Mouse (Mus musculus) spleen, postnatal 10 days (tissue): ENCODE measurements around the gene 4930442H23Rik.
"Not testable (repeated sequence)": the region's sequence is repeated elsewhere in the genome, so short reads cannot be mapped to it uniquely, and the experiment has no call there.

ENCODE experiments used
- DNase-seq, 2 experiments: peaks; one replicate each; pipeline ENCODE4 v3.0.0; 2021 to 2022; ENCODE audit warnings: low spot score in 2 of 2

4930442H23Rik gene

DNA sequence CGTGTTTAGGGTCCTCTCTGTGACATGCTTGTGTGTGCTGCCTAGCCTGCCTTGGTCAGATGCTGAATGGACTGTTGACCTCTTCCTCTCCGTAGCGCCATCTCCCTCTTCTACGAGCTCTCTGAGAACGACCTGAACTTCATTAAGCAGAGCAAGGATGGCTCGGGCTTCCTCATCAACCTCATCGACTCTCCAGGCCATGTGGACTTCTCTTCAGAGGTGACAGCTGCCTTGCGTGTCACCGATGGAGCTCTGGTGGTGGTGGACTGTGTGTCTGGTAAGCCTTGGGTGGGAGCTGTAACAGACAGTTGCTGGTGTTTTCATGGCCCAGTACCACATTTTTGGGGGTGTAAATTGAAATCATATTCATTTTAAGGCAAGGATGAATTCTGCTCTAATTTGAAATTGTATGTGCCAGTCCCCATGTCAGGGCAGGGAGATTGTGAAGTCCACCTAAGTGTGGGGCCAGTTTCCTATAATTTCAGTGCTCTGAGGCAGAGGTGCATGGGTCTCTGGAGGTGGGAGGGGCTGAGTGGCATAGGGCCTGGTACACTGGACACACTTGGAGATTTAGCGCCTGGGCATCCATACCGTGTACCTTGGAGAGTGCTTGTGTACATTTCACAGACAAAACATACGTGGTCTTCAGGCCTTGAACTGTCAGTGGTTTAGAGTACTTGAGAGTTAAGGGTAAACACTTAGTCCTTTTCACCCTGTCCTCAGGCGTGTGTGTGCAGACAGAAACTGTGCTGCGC is 5.5 kb downstream of the 4930442H23Rik start:
- no peak for DNase-seq

DNA sequence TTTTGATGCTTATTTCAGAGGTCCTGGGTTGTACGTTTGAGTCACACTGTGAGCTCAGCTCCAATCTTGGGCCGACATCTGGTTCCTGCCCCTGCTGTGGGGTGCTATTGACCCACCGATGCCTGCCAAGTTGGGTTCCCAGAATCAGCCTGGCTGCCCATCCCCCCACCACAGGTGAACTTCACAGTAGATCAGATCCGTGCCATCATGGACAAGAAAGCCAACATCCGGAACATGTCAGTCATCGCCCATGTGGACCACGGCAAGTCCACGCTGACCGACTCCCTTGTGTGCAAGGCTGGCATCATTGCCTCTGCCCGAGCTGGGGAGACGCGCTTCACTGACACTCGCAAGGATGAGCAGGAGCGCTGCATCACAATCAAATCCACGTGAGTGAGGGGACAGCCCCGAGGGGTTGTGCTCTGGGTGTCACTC is 6.1 kb downstream of the 4930442H23Rik start:
- DNase-seq: peak; percentile 55 to 62

DNA sequence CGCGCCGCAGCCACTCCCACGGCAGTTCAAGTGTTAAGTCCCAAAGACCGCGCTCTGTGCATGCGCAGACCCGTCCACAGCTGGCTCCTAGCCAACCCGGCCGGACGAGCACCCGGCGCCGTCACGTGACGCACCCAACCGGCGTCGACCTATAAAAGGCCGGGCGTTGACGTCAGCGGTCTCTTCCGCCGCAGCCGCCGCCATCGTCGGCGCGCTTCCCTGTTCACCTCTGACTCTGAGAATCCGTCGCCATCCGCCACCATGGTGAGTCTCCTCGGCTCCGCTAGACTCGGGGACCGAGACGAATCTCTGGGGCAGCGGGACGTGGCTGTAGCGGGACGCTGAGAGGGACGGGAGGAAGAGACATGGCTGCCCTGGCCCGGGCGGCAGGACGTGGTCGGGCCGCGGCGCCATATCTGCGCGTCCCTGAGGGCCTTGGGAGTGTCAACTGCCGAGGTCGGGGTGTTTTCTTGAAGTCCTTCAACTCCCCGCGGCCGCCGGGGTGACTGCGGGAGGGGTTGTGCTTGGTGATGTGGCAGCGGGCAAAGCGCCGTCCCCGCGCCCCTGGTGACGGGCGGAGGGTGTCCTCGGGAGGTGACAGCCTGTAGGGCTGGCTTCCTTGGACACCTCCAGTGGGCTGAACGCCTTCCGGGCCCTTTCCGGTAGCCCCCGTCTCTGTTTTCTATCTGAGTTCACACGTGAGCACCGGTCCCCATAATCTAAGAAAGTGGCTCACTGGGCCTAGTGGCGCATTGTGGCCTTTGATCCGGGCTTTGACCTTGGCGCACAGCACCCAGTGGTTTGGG is 7.0 kb downstream of the 4930442H23Rik start, which contains the start of gene Eef2:
Eef2 (plus strand) TSS at position 166 of the 806 bp plus-strand sequence.
- peak; percentile 99 to 100 for DNase-seq

DNA sequence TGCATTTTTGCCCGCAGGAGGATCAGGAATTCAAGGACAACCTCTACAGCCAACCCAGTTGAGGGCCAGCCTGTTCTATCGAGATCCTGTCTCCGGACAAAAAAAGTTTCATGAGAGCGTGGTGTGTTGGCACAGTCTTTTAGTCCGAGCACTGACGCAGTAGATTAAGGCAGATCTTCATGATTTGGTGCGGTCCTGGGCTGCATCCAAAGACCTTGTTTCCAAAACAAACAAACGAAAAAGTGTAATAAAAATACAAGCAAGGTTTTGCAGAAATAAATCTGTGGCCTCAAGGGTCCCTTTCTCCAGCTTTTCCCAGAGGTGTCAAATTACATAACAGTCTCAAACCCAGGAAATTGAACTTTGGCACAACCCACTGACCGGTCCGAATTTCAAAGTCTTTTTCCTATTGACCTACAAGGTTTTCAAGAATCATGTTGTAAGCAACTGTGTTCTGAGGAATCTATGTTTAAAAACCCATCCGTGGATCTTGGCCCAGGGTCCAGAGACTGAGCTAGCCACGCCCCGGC is 7.6 kb downstream of the 4930442H23Rik start:
- no peak for DNase-seq

DNA sequence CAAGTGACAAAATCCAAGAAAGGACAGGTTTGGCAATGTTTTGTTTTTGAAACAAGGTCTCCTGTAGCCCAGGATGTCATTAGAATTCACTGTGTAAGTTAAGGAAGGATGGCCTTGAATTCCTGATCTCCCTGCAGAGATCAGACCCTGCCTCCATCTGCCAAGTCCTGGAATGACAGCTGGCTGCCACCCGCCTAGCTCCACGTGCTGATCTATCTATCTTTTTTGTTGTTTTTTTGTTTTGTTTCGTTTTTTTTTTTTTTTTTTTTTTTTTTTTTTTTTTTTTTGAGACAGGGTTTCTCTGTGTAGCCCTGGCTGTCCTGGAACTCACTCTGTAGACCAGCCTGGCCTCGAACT is 8.3 kb downstream of the 4930442H23Rik start:
- DNase-seq: not testable (repeated sequence)

DNA sequence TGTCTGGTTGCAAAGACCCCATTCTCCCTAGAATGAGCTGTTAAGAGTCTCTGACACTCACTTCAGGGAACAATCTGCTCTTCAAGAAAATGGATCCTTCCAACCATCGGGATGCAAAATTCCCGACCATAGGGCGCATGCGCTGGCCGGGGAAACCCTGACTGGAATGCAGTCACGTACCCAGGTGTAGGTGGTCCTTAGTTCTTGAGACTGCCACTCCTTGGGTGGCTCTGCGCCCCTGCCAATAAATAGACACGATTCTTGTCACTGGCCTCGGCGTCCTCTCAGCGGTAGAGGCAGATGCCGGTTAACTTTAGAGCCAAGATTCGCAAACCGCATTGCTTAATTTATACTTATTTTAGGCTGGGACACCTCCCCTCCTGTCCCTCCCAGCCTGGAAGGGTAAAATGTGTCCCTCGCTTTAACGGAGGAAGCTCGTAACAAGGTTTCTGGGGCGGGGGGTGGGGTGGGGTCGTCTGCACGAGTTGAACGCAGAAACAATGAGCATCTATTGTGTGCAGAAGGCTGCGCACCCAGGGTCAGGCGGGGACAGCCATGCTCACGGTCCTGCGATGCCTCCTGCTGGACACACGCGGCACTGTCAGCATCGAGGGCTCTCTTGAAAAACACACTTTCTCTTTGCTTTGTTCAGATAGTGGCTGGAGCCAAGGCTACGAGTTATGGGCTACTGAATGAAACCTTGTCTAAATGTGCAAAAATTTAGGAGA is 8.9 kb downstream of the 4930442H23Rik start:
- DNase-seq: peak; percentile 91 to 93

DNA sequence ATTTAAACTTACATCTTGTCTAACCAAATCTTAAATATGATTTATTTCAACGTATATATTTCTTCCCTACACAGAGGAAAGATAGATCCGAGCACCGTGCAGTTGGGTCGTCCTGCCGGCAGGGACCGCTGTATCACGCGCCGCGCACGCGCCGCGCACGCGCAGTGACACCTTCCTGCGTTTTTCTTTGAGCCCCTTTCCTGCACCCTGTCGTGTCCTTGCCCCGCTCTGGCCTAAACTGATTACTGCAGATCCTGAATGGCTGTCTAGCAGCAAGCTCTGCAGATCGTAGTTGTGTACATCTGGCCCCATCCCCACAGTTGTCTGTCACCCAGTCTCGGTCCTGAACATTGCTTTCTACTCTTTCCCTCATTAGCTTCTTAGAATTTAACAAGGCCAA is 10.5 kb downstream of the 4930442H23Rik start:
- peak; percentile 78 to 89 for DNase-seq

DNA sequence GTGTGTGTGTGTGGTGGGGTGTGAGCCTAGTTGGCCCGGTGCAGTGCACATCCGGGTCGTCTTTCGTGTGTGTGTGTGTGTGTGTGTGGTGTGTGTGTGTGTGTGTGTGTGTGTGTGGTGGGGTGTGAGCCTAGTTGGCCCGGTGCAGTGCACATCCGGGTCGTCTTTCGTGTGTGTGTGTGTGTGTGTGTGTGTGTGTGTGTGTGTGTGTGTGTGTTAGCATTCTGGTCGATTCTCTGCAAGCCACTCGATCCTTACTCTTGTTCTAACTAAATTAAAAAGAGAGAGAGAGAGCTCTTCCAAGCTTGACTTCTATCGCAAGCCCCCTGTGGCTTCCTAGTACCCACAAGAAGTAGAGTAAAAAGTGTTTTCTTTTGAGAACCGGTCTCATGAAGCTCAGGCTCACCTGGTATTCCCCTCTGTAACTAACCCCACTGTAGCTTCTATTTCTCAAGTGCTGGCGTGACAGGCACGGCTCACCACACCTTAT is 14.2 kb downstream of the 4930442H23Rik start:
- peak in 1 of 2 experiments; percentile 53 for DNase-seq

DNA sequence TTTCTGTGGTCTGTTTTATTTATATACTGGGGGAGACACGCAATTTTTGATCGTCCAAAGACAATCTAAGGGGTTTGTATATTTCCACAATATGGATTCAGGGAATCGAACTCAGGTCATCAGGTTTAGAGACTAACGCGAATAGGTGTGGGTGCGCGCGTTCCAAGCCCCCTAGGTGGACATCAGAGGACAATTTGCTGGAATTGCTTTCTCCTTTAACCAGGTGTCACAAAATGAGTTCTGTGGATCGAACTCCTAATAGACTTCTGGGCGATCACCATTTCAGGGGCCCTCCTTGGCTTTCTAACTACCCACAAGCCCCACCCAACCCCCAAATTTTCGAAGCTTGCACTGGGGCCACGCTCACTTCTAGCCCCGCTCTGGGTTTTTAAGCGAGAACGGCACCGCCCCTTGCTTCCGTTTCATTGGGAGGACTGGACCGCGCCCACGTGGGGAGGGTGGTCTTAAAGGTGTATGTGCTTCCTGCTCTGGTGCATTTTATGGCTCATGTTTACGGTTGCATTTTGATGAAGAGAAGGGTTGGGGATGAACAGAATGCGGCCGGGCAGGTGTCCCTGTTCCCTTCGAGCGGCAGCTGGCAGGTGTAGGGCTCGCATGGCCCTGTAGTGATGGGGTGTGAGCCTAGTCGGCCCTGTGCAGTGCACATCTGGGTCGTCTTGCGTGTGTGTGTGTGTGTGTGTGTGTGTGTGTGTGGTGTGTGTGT is 15.0 kb downstream of the 4930442H23Rik start:
- peak; percentile 79 to 92 for DNase-seq

DNA sequence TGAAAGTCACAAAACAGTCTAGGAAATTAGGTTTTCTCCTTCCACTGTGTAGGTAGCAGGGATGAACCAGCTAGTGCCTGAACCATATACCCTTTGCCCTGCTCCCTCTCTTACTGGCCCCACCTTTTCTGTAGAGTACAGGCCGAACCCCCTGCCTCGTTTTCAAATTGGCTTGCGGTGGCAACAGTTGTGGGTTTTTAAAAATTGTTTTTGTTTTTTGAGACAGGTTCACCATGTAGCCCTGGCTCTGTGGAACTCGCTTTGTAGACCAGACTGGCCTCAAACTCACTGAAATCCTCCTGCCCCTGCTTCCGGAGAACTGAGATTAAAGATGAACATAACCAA is 15.6 kb downstream of the 4930442H23Rik start:
- no peak for DNase-seq

DNA sequence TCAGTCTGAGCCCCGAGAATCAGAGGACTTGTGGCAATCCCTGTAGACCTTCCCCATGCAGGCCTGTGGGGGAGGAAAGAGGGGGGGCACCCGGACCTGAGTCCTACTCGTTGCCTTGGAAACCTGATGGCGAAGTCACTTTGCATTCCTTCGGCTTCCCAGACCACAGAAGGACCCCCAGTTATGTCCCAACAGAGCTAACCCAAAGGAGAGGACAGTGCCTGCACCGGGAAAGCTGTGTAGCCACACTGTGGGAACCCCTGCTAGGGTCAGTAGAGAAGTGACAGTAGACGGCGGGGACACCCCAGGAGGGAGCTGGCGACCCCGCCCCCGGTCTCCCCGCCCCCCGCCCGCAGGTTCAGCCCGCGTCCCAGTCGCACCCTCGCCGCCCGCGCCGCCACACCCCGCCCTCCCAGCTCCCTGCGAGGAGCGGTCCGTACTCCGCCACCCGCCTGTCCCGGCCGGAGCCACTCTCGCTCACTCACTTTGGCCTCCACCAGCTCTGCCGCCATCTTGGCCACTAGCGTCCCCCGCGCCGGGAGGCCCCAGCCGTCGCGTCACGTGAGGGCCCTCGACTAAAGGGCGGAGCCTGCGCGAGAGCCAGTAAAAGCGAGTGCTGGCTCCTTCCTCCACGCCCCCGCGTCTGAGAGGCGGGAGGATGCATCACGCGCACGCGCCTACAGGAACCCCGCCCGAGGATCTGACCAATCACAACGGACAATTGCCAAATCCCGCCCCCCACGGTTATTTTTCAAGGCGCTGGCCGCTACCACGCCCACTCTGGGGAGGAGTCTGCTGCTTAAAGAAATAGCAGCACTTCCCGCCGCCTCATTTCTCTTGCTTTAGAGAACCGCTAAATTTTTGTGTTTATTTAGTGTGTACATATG is 16.2 kb downstream of the 4930442H23Rik start, which contains the start of gene Pias4:
Pias4 (minus strand) TSS at position 724 of the 887 bp plus-strand sequence.
- peak; percentile 100 for DNase-seq

DNA sequence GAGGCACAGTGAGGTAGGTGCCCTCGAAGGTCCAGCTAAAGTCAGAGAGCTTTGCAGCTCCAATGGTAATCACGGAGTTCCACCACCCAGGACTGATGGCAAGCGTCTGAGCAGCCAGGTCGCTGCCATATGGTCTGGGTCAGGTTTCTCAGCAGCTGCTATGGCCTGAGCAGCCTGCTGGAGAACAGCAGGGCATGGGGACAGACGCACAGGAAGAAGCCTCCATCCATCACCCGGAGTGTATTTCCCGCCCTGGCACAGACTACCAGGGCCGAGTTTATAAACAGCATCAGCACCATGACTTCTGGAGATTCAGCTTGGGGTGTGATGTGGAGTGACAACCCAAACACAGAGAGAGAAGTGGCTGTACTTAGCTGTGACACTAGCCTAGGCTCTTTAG is 18.5 kb downstream of the 4930442H23Rik start:
- DNase-seq: no peak

DNA sequence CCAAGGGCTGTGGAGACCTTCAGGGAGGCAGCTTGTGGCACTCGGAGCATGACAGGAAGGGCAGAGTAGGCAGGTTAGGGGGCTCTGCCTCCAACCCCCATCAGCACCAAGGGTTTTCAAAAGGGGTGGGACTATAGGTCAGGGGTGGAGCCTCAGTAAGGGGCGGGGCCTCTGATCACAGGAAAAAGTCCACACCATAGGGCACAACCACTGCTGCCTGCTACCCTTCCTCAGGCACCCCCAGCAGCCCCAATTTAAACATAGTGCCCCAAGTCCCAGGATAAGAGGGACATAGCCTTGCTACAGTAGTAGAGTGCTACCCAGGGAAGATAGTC is 21.4 kb downstream of the 4930442H23Rik start:
- peak in 1 of 2 experiments; percentile 74 for DNase-seq

DNA sequence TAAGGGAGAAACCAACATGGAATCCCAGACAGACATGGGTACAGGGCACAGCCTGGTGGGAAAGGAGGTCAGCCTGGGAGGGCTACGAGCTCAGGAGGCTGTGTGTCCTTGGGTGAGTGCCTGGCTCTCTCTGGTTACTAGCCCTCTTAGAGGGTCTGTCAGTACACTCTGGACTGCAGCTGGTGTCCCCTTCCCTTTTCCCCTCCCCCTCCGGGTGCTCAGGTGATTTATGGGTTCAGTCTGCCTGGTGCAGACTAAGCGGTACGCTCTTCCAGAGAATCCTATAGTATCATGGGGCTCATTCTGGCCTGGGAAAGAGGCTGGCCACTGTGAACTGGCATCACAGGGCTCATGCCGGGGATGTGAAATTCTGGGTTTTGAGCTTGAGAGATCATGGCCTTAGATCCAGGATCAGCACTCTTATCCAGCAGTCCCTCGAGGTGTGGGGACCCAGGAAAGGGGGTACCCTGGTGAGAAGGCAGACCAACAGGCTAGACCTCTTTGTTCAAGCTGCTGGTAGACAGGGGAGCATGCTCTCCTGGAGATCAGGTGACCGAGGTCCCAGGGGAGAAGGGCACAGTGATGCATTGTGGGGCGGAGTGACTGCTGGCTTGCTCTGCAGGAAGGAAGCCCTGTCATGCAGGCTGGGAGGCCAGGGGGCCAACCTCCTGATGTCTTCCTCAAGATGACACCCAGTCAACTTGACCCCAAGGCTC is 21.9 kb downstream of the 4930442H23Rik start:
- peak in 1 of 2 experiments; percentile 88 for DNase-seq

DNA sequence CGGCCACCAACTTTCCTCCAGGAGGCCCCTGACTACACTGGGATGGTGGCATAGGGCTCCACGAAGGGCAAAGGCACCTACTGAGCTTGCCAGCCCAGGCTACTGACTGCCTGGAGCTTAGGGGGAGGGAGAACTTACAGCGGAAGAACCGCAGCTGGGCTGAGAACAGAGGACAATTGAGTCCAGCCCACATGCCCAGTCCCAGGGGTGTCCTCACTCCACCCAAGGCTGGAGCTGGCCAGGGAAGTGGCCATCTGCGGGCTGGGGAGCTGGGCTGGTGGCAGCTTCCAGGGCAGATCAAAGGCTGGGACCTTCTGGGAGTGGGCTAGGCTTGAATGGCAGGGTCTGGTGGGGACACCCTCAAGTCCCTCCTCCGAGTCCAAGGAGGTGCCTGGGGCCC is 28.9 kb downstream of the 4930442H23Rik start:
- no peak for DNase-seq

DNA sequence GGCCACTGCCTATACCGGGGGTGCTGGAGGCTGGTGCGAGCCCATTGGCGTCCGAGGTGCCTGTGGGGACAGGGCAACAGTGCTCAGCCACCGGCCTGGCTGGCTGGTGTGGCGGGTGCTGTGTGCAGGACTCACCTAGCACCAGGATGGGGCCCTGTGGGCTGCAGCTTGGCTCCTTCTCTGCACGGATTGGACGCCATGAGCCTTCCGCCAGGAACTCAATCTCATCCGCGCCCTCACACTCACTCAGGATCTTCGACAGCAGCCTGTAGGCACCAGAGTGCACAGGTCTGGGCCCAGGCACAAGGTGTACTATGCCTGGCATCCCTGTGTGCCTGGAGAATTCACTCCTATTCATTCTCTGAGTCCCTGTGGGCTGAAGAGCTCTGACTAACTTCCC is 29.3 kb downstream of the 4930442H23Rik start:
- DNase-seq: no peak

DNA sequence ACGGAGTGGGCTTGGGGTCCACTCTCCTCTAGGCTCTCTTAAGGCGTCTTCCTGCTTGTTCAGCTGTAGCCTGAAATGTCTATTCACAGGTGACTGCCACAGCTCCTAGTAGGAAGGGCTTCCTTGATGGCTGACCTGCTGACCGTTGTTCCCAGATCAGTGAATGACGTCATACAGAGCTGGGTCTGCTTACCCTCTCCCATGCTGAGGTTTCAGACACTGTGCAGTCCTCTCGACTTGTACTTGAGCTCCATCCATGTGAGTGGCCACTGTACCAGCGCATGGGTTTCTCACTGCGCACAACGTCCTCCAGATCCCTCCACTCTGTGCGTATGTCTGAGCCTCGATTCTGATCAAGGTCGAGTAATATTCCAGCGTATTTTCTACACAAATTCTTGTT is 31.0 kb downstream of the 4930442H23Rik start:
- DNase-seq: no peak

DNA sequence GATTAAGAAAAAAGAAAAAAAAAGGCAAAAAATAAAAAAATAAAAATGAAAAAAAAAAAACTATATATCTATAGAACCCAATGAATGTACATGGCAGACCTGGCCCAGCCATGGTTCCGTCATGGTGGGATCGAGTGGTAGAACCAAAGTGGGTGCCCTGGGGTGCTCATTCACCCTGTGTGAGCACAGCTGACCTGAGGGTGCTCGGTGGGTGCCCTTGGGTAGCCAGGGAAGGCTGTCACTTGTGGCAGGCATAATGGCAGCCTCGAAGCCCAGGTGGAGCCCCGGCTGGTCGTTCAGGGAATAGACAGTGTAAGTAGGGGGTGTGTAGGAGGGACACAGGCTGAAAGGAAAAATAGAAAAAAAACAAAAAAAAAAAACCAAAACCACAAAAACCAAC is 32.4 kb downstream of the 4930442H23Rik start:
- DNase-seq: no peak

DNA sequence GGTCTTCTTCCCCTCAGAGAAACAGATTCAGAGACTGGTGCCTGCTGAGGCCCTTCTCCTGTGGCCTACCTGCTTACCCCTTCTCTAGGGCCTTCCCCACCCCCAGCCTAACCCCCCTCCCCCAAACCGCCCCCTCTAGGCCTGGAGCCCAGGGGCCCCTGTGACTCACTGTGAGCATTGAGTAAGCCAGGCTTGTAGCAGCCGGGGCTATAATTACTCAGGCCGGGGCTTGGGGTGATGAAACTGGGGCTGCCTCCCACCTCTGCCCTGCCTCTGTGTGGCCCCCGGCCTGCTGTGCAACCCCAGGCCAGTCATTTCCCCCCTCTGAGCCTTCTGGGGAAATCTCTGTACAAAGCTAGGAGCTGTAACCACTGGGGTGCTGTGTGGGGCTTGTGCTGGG is 37.4 kb downstream of the 4930442H23Rik start:
- DNase-seq: no peak

DNA sequence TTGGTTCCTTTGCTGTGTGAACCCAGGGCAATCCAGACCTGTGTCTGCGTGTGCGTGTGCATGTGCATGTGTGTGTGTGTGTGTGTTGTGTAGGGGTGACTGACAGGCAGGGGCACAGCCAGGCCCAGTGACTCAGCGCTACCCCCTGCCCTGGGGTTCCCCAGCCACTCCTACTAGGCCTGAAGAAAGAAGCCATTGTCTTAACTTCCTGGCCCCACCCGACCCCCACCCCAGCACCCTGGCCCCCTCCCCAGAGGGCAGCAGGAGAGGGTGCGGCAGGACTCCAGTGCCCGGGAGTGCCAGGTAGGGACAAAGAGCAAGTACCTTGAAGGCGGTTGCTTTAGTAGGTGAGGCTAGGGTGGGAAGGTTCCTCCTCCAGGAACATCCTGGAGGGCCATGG is 37.9 kb downstream of the 4930442H23Rik start:
- DNase-seq: no peak
